Mouse (Mus musculus): ENCODE measurements around the gene Rfxank. TPM values are rescaled to one million over a fixed set of nuclear protein-coding genes. Genes with fewer than 3 reads are reported as not detected.

Rfxank gene
- polyA plus RNA-seq (2021; fragmentation: Nextera tagmentation) = 12.7 and 15.3 TPM in 2 replicates
- long read RNA-seq, experiment 1, transcript Rfxank-203 (9 exons, 1,121 nt) = minor isoform, 7 of 35 reads
- long read RNA-seq, experiment 1, transcript Rfxank-201 (9 exons, 3,609 nt) = major isoform, 17 of 35 reads
- long read RNA-seq, experiment 1, partial matches to known transcripts = 2 of 35 reads
- long read RNA-seq, experiment 1, other reads (novel, unspliced or antisense) = 8 of 35 reads
- long read RNA-seq, experiment 2, transcript Rfxank-201 (9 exons, 3,609 nt) = major isoform, 12 of 17 reads
- long read RNA-seq, experiment 2, partial matches to known transcripts = 1 of 17 reads
- long read RNA-seq, experiment 2, other reads (novel, unspliced or antisense) = 3 of 17 reads

DNA sequence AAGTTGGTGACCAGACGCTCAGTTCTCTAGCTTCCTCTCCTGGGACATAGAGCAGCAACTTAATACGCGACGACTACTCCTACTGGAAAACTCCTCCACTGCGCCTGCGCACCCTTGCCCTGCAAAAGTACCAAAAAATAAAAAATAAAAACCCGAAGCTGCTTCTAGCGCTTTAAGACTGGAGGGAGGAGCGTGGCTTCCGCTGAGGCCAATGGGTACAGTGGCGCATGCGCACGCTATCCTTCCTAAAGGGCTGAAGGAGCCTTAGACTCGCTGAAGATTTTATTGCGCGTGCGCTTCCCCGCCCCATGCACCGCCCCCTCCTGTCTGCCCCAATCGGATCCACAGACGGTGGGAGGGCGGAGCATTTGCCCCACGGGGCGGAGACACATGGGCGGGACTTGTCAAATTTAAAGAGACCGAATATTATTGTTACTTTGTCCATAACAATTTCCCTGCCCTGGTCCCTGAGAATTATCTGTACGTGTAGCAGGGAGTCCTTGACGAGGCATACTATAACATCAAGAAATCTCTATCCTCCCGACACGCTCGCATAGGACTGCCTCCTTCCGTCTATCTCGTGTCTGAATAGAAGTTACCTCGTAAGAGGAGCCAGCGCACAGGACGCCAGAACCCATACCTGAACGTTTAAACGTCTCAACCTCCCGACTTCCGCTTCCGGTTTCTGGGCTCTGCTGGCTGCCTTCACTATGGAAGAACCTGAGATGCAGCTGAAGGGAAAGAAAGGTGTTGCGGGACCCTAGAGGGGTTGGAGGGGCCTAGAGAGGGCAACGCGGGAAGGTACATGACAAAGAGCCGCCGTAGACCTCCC lies at the start of gene Rfxank, which contains the start of the genes Borcs8 and Mef2b:
Gene Rfxank (minus strand): TSS at position 129 of the 832 bp plus-strand sequence.
Gene Borcs8 (plus strand): TSS at position 474 of the 832 bp plus-strand sequence.
Gene Mef2b (plus strand): TSS at position 686 of the 832 bp plus-strand sequence.

GRCm38 (mm10) chr8:70172043-70172681 lies 33.2 kb upstream of the Rfxank start, which contains the start of gene Tmem161a:
TSS of gene Tmem161a (plus strand) at chr8:70172356.

GRCm38 (mm10) chr8:70131166-70131883 lies 7.6 kb downstream of the Rfxank start, which contains the start of gene Nr2c2ap:
TSS of gene Nr2c2ap (plus strand) at chr8:70131333.

DNA sequence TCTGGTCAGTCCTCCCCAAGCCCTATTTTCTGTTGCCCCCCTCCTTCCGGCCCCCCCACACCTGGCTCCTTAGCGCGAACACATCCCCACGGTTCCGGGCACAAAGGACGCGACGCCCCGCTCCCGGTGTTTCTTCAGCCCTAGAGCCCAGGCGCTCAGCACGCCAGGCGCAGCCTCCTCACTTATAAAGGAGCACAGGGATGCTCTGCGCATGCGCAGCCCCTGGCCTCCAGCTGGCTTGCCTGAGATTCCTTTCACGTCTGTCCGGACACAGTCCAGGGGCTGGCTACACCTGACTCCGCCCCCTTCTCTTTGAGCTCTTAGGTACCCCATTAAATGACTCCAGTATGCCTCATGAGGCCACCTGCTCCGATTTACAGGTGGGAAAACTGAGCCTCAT lies 18.3 kb downstream of the Rfxank start, which contains the start of gene Ncan:
Gene Ncan (minus strand): TSS at position 207 of the 400 bp plus-strand sequence.

GRCm38 (mm10) chr8:70083285-70083684 lies 55.7 kb downstream of the Rfxank start, which contains the start of gene Hapln4:
TSS of gene Hapln4 (plus strand) at chr8:70083457.

Other genes starting within 250 kb of the Rfxank start
- gene Tssk6, start 237.0 kb downstream of the Rfxank start, polyA plus RNA-seq (2021; fragmentation: Nextera tagmentation) = 1.3 and 1.8 TPM in 2 replicates
- gene Ndufa13, start 236.6 kb downstream of the Rfxank start, polyA plus RNA-seq (2021; fragmentation: Nextera tagmentation) = 625 and 699 TPM in 2 replicates
- gene Yjefn3, start 236.4 kb downstream of the Rfxank start, polyA plus RNA-seq (2021; fragmentation: Nextera tagmentation) = 48.3 and 74.4 TPM in 2 replicates
- gene Gatad2a, start 142.8 kb downstream of the Rfxank start, polyA plus RNA-seq (2021; fragmentation: Nextera tagmentation) = 6.8 and 8.7 TPM in 2 replicates
- gene Mau2, start 96.4 kb downstream of the Rfxank start, polyA plus RNA-seq (2021; fragmentation: Nextera tagmentation) = 24.8 and 37.2 TPM in 2 replicates
- gene Sugp1, start 96.3 kb downstream of the Rfxank start, polyA plus RNA-seq (2021; fragmentation: Nextera tagmentation) = 27.5 and 30.4 TPM in 2 replicates
- gene Tm6sf2, start 66.2 kb downstream of the Rfxank start, polyA plus RNA-seq (2021; fragmentation: Nextera tagmentation) = 0.18 TPM in 2 replicates
- 54.9 and 60.9 TPM in 2 replicates for gene Hapln4, start 55.7 kb downstream of the Rfxank start, polyA plus RNA-seq (2021; fragmentation: Nextera tagmentation)
- 109 and 132 TPM in 2 replicates for gene Ncan, start 18.3 kb downstream of the Rfxank start, polyA plus RNA-seq (2021; fragmentation: Nextera tagmentation)
- 34.7 and 36.6 TPM in 2 replicates for gene Nr2c2ap, start 7.8 kb downstream of the Rfxank start, polyA plus RNA-seq (2021; fragmentation: Nextera tagmentation)
- gene Borcs8, start 345 bp upstream of the Rfxank start, polyA plus RNA-seq (2021; fragmentation: Nextera tagmentation) = 121 and 136 TPM in 2 replicates
- gene Mef2b, start 557 bp upstream of the Rfxank start, polyA plus RNA-seq (2021; fragmentation: Nextera tagmentation) = 0.36 and 0.38 TPM in 2 replicates
- 22.7 and 26.0 TPM in 2 replicates for gene Tmem161a, start 33.2 kb upstream of the Rfxank start, polyA plus RNA-seq (2021; fragmentation: Nextera tagmentation)
- 9.4 and 11.1 TPM in 2 replicates for gene Slc25a42, start 73.2 kb upstream of the Rfxank start, polyA plus RNA-seq (2021; fragmentation: Nextera tagmentation)
- 29.7 and 30.6 TPM in 2 replicates for gene Sugp2, start 95.1 kb upstream of the Rfxank start, polyA plus RNA-seq (2021; fragmentation: Nextera tagmentation)
- gene Armc6, start 95.3 kb upstream of the Rfxank start, polyA plus RNA-seq (2021; fragmentation: Nextera tagmentation) = 36.5 and 40.3 TPM in 2 replicates
- gene Homer3, start 143.7 kb upstream of the Rfxank start, polyA plus RNA-seq (2021; fragmentation: Nextera tagmentation) = 2.0 and 6.7 TPM in 2 replicates
- gene Ddx49, start 163.3 kb upstream of the Rfxank start, polyA plus RNA-seq (2021; fragmentation: Nextera tagmentation) = 21.0 and 26.7 TPM in 2 replicates
- 306 and 417 TPM in 2 replicates for gene Cope, start 163.4 kb upstream of the Rfxank start, polyA plus RNA-seq (2021; fragmentation: Nextera tagmentation)
- gene Cers1, start 176.6 kb upstream of the Rfxank start, polyA plus RNA-seq (2021; fragmentation: Nextera tagmentation) = 86.2 and 92.0 TPM in 2 replicates
- 8.7 and 22.3 TPM in 2 replicates for gene Gdf1, start 190.7 kb upstream of the Rfxank start, polyA plus RNA-seq (2021; fragmentation: Nextera tagmentation)
- gene Upf1, start 214.1 kb upstream of the Rfxank start, polyA plus RNA-seq (2021; fragmentation: Nextera tagmentation) = 4.3 and 7.7 TPM in 2 replicates
- gene Comp, start 234.4 kb upstream of the Rfxank start, polyA plus RNA-seq (2021; fragmentation: Nextera tagmentation) = 0.23 and 0.41 TPM in 2 replicates